Mouse (Mus musculus) heart, postnatal 0 days (tissue): ENCODE data around the gene Aptx.

Experiments
- CTCF ChIP-seq: IDR thresholded peaks from 2 replicates; pipeline ENCODE4 v1.5.1; 2016; ENCODE audit warnings: antibody characterized with exemption, control low read depth, low read depth
- EP300 ChIP-seq: IDR thresholded peaks from 2 replicates; pipeline ENCODE4 v1.6.1; 2016; ENCODE audit warnings: antibody characterized with exemption, low read depth

- TF ChIP-seq CTCF (no peak), EP300 (no peak)
These were observed 11.9 kb downstream of the Aptx start for GRCm38 (mm10) chr4:40691100-40691499.
